Mouse (Mus musculus) MEL (cell line): ENCODE measurements around the gene Cables2.

ENCODE experiments used
- CTCF ChIP-seq, 3 experiments: IDR thresholded peaks in 2 of 3; conservative IDR thresholded peaks in 1 of 3; 2 replicates each; pipeline ENCODE4 v1.5.1; 2011 to 2012; ENCODE audit warnings: low read length in 3 of 3, low read depth in 2 of 3, mild to moderate bottlenecking in 2 of 3, improper control_type of control experiment in 1 of 3, inconsistent platforms in 1 of 3, mixed read lengths in 1 of 3, moderate library complexity in 1 of 3; ENCODE audit not compliant: control insufficient read depth in 1 of 3, insufficient read depth in 1 of 3, poor library complexity in 1 of 3, severe bottlenecking in 1 of 3
- GABPA ChIP-seq: IDR thresholded peaks from 2 replicates; pipeline ENCODE4 v1.6.1; 2012; ENCODE audit warnings: low read depth, mild to moderate bottlenecking, inconsistent platforms, low read length, improper control_type of control experiment, moderate library complexity
- ZC3H11A ChIP-seq: IDR thresholded peaks from 2 replicates; pipeline ENCODE4 v1.6.1; 2012; ENCODE audit warnings: low read depth, mild to moderate bottlenecking, inconsistent platforms, low read length, improper control_type of control experiment

GRCm38 (mm10) chr2:180228060-180228458 is 45.2 kb downstream of the Cables2 start:
- TF ChIP-seq GABPA (no peak), CTCF (IDR thresholded peaks at IDR 0.05 in 2 of 3, conservative IDR thresholded peaks at IDR 0.05 in 1 of 3; ENCODE audit: control insufficient read depth in 1 of 3, insufficient read depth in 1 of 3, low read depth in 2 of 3, low read length in 3 of 3, poor library complexity in 1 of 3, severe bottlenecking in 1 of 3) (no peak), ZC3H11A (no peak)
